Mouse (Mus musculus): ENCODE results near the gene Sox5.

DNA sequence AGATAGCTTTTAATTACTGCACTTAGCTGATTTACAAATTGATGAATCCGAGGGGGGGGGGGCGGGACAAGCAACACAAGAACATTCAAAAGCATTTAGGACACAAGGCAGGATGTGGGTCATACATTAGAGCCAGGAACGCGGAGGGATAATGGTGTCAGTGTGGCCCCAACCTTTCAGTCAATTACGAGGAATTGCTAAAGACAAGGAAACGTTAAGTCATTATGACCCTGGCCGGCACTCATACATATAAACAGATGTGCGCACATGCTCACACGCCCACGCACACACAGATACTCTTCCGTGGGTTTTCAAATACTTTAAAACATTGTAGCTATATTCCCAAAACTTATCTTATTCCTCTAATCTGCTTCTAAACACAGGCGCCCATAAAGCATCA lies 19.9 kb downstream of the Sox5 start:
- TF ChIP-seq CTCF (conservative IDR thresholded peaks at IDR 0.05 in 1 of 2, IDR thresholded peaks at IDR 0.05 in 1 of 2; ENCODE audit: low read depth in 2 of 2, low read length in 2 of 2) (no peak), TCF12 (IDR thresholded peaks at IDR 0.05; ENCODE audit: low read depth, low read length) (no peak), ELF1 (IDR thresholded peaks at IDR 0.05; ENCODE audit: low read depth, low read length) (no peak), JUND (conservative IDR thresholded peaks at IDR 0.05; ENCODE audit: low read depth, low read length) (no peak), JUN (IDR thresholded peaks at IDR 0.05; ENCODE audit: insufficient read depth, low read depth, low read length) (no peak), BHLHE40 (IDR thresholded peaks at IDR 0.05; ENCODE audit: low read depth, low read length) (no peak), POLR2A (IDR thresholded peaks at IDR 0.05; ENCODE audit: low read depth, low read length) (no peak), E2F4 (IDR thresholded peaks at IDR 0.05; ENCODE audit: insufficient replicate concordance, low read depth, low read length) (no peak), CHD2 (IDR thresholded peaks at IDR 0.05; ENCODE audit: low read length) (no peak), NELFE (IDR thresholded peaks at IDR 0.05; ENCODE audit: low read depth, low read length) (no peak), KAT2A (IDR thresholded peaks at IDR 0.05; ENCODE audit: insufficient replicate concordance, low read length) (no peak)

Measured in CH12.LX (cell line).